Mouse (Mus musculus): ENCODE measurements around the gene Anapc2.
A peak's percentile ranks its signal among the peaks of the same experiment; 100 is the strongest.
"Not testable (repeated sequence)": the region's sequence is repeated elsewhere in the genome, so short reads cannot be mapped to it uniquely, and the experiment has no call there.

- TF ChIP-seq CTCF (IDR thresholded peaks at IDR 0.05; ENCODE audit: low read depth), result peak; percentile 17; the same call in 1 of the 2 replicates
- not testable (repeated sequence) for TF ChIP-seq EP300 (IDR thresholded peaks at IDR 0.05; ENCODE audit: low read depth)
Observed at GRCm38 (mm10) chr2:25256443-25257109, 15.7 kb upstream of the Anapc2 start.
